Mouse (Mus musculus): ENCODE measurements at regions not wholly inside any gene's neighbourhood (a gene's known extent, or its start where the extent isn't known, plus 50 kb on each side); places are given as distances from the start of the nearest gene placed in this dataset.

- H3K36me3 ChIP-seq (replicated peaks; ENCODE audit: low read length), result peaks cover 89% of the 10 kb centered on the region
- H3K4me1 ChIP-seq, result peaks cover 4% of the 10 kb centered on the region; the same call in 1 of the 2 replicates
- no peaks in the 10 kb centered on the region for H3K9me3 ChIP-seq
- no peak overlapping the region for H3K4me3 ChIP-seq (replicated peaks)
- TF ChIP-seq FLI1 (IDR thresholded peaks at IDR 0.05; ENCODE audit: low read length) (no peak), GATA1 (IDR thresholded peaks at IDR 0.05; ENCODE audit: borderline replicate concordance, low read length) (no peak)
- no peaks in the 10 kb centered on the region for H3K27me3 ChIP-seq (replicated peaks)
These were observed 99.4 kb upstream of the Klf14 start for GRCm38 (mm10) chr6:31058299-31058698.

GRCm38 (mm10) chr6:31058961-31059360 is 100.1 kb upstream of the Klf14 start:
- Histone ChIP-seq H3K4me3 (replicated peaks) (no peak overlapping the region), H3K9me3 (no peaks in the 10 kb centered on the region), H3K4me1 (peaks cover 4% of the 10 kb centered on the region; the same call in 1 of the 2 replicates), H3K36me3 (replicated peaks; ENCODE audit: low read length) (peaks cover 96% of the 10 kb centered on the region), H3K27me3 (replicated peaks) (no peaks in the 10 kb centered on the region)
- TF ChIP-seq FLI1 (IDR thresholded peaks at IDR 0.05; ENCODE audit: low read length) (no peak), GATA1 (IDR thresholded peaks at IDR 0.05; ENCODE audit: borderline replicate concordance, low read length) (no peak)

GRCm38 (mm10) chr6:31061813-31062212 is 102.9 kb upstream of the Klf14 start:
- H3K27me3 ChIP-seq (replicated peaks), result no peaks in the 10 kb centered on the region
- no peaks in the 10 kb centered on the region for H3K9me3 ChIP-seq
- no peak overlapping the region for H3K4me3 ChIP-seq (replicated peaks)
- peaks cover 27% of the 10 kb centered on the region for H3K4me1 ChIP-seq
- TF ChIP-seq FLI1 (IDR thresholded peaks at IDR 0.05; ENCODE audit: low read length) (no peak), GATA1 (IDR thresholded peaks at IDR 0.05; ENCODE audit: borderline replicate concordance, low read length) (no peak)
- H3K36me3 ChIP-seq (replicated peaks; ENCODE audit: low read length), result peaks cover 99% of the 10 kb centered on the region

- Histone ChIP-seq H3K4me3 (replicated peaks) (no peak overlapping the region), H3K36me3 (replicated peaks; ENCODE audit: low read length) (peaks cover 99% of the 10 kb centered on the region)
- no peak for TF ChIP-seq GATA1 (IDR thresholded peaks at IDR 0.05; ENCODE audit: borderline replicate concordance, low read length)
- no peak for TF ChIP-seq FLI1 (IDR thresholded peaks at IDR 0.05; ENCODE audit: low read length)
These were observed 106.5 kb upstream of the Klf14 start for GRCm38 (mm10) chr6:31065419-31065818.

GRCm38 (mm10) chr6:31066861-31067260 is 108.0 kb upstream of the Klf14 start:
- Histone ChIP-seq H3K36me3 (replicated peaks; ENCODE audit: low read length) (peaks cover 99% of the 10 kb centered on the region), H3K9me3 (no peaks in the 10 kb centered on the region), H3K4me1 (peaks cover 78% of the 10 kb centered on the region), H3K4me3 (replicated peaks) (no peak overlapping the region), H3K27me3 (replicated peaks) (no peaks in the 10 kb centered on the region)
- no peak for TF ChIP-seq FLI1 (IDR thresholded peaks at IDR 0.05; ENCODE audit: low read length)
- TF ChIP-seq GATA1 (IDR thresholded peaks at IDR 0.05; ENCODE audit: borderline replicate concordance, low read length), result no peak

More at GRCm38 (mm10) chr6:31065419-31065818, 106.5 kb upstream of the Klf14 start:
- peaks cover 63% of the 10 kb centered on the region for H3K4me1 ChIP-seq
- no peaks in the 10 kb centered on the region for H3K27me3 ChIP-seq (replicated peaks)
- no peaks in the 10 kb centered on the region for H3K9me3 ChIP-seq

GRCm38 (mm10) chr6:31067453-31067852 is 108.6 kb upstream of the Klf14 start:
- Histone ChIP-seq H3K36me3 (replicated peaks; ENCODE audit: low read length) (peaks cover 99% of the 10 kb centered on the region), H3K27me3 (replicated peaks) (no peaks in the 10 kb centered on the region), H3K9me3 (no peaks in the 10 kb centered on the region), H3K4me1 (peaks cover 83% of the 10 kb centered on the region), H3K4me3 (replicated peaks) (no peak overlapping the region)
- TF ChIP-seq GATA1 (IDR thresholded peaks at IDR 0.05; ENCODE audit: borderline replicate concordance, low read length) (no peak), FLI1 (IDR thresholded peaks at IDR 0.05; ENCODE audit: low read length) (no peak)

- TF ChIP-seq FLI1 (IDR thresholded peaks at IDR 0.05; ENCODE audit: low read length) (no peak), GATA1 (IDR thresholded peaks at IDR 0.05; ENCODE audit: borderline replicate concordance, low read length) (no peak)
- Histone ChIP-seq H3K9me3 (no peaks in the 10 kb centered on the region), H3K36me3 (replicated peaks; ENCODE audit: low read length) (peaks cover 99% of the 10 kb centered on the region), H3K27me3 (replicated peaks) (no peaks in the 10 kb centered on the region), H3K4me3 (replicated peaks) (no peak overlapping the region), H3K4me1 (peaks cover 97% of the 10 kb centered on the region)
These were observed 110.4 kb upstream of the Klf14 start for GRCm38 (mm10) chr6:31069243-31069642.

- Histone ChIP-seq H3K36me3 (replicated peaks; ENCODE audit: low read length) (peaks cover 100% of the 10 kb centered on the region), H3K27me3 (replicated peaks) (no peaks in the 10 kb centered on the region)
These were observed 111.7 kb upstream of the Klf14 start for GRCm38 (mm10) chr6:31070537-31070936.

GRCm38 (mm10) chr6:31070966-31071365 is 112.1 kb upstream of the Klf14 start:
- no peaks in the 10 kb centered on the region for H3K9me3 ChIP-seq
- peaks cover 100% of the 10 kb centered on the region for H3K4me1 ChIP-seq
- H3K27me3 ChIP-seq (replicated peaks), result no peaks in the 10 kb centered on the region
- H3K4me3 ChIP-seq (replicated peaks), result no peak overlapping the region
- H3K36me3 ChIP-seq (replicated peaks; ENCODE audit: low read length), result peaks cover 100% of the 10 kb centered on the region
- TF ChIP-seq FLI1 (IDR thresholded peaks at IDR 0.05; ENCODE audit: low read length), result no peak
- TF ChIP-seq GATA1 (IDR thresholded peaks at IDR 0.05; ENCODE audit: borderline replicate concordance, low read length), result no peak

More at GRCm38 (mm10) chr6:31070537-31070936, 111.7 kb upstream of the Klf14 start:
- TF ChIP-seq FLI1 (IDR thresholded peaks at IDR 0.05; ENCODE audit: low read length) (no peak), GATA1 (IDR thresholded peaks at IDR 0.05; ENCODE audit: borderline replicate concordance, low read length) (no peak)
- no peaks in the 10 kb centered on the region for H3K9me3 ChIP-seq
- peaks cover 100% of the 10 kb centered on the region for H3K4me1 ChIP-seq
- no peak overlapping the region for H3K4me3 ChIP-seq (replicated peaks)

- Histone ChIP-seq H3K4me1 (peaks cover 100% of the 10 kb centered on the region), H3K36me3 (replicated peaks; ENCODE audit: low read length) (peaks cover 100% of the 10 kb centered on the region)
These were observed 113.2 kb upstream of the Klf14 start for GRCm38 (mm10) chr6:31072072-31072471.

GRCm38 (mm10) chr6:31072559-31072958 is 113.7 kb upstream of the Klf14 start:
- peaks cover 100% of the 10 kb centered on the region for H3K4me1 ChIP-seq
- TF ChIP-seq GATA1 (IDR thresholded peaks at IDR 0.05; ENCODE audit: borderline replicate concordance, low read length) (no peak), FLI1 (IDR thresholded peaks at IDR 0.05; ENCODE audit: low read length) (no peak)

More at GRCm38 (mm10) chr6:31072072-31072471, 113.2 kb upstream of the Klf14 start:
- H3K27me3 ChIP-seq (replicated peaks), result no peaks in the 10 kb centered on the region
- TF ChIP-seq GATA1 (IDR thresholded peaks at IDR 0.05; ENCODE audit: borderline replicate concordance, low read length), result no peak
- TF ChIP-seq FLI1 (IDR thresholded peaks at IDR 0.05; ENCODE audit: low read length), result no peak
- peak overlapping the region; percentile 16 for H3K4me3 ChIP-seq (replicated peaks)
- H3K9me3 ChIP-seq, result no peaks in the 10 kb centered on the region

More at GRCm38 (mm10) chr6:31072559-31072958, 113.7 kb upstream of the Klf14 start:
- peaks cover 100% of the 10 kb centered on the region for H3K36me3 ChIP-seq (replicated peaks; ENCODE audit: low read length)
- H3K4me3 ChIP-seq (replicated peaks), result no peak overlapping the region
- H3K27me3 ChIP-seq (replicated peaks), result no peaks in the 10 kb centered on the region
- no peaks in the 10 kb centered on the region for H3K9me3 ChIP-seq

Data from megakaryocyte, embryonic 14.5 days (primary cell).